Mouse (Mus musculus): ENCODE data around the gene Zfp697.

DNA sequence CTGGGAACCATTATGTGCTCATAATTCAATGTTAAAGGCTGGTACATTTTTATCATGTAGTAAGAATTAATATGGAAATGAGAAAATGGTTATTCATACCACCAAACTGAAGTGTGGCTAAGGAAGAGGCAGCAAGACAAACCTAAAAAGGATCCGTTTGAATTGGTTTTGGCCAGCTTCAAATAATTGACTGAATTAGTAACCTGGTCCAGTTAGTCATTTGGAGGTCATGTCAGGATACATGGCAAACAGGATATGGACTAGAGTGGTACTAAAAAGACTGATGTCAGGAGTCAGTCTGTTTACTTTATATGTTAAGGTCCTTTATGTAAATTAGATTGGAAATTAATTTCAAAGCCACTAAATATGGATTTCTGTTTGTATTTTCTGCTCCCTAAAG is 300.1 kb downstream of the Zfp697 start:
- TF ChIP-seq CTCF (IDR thresholded peaks at IDR 0.05; ENCODE audit: low read depth) (no peak), EP300 (IDR thresholded peaks at IDR 0.05; ENCODE audit: low read depth) (no peak)

Measured in liver, embryonic 14.5 days (tissue).